Mouse (Mus musculus): ENCODE results near the gene Rnf39. TPM values are rescaled to one million over a fixed set of nuclear protein-coding genes. Genes with fewer than 3 reads are reported as not detected.
"Not testable (repeated sequence)": the region's sequence is repeated elsewhere in the genome, so short reads cannot be mapped to it uniquely, and the experiment has no call there.

Rnf39 gene
- total RNA-seq, 2 experiments from 2014 or later = 3.0 to 4.6 TPM

GRCm38 (mm10) chr17:36981845-36982244 lies 39.1 kb downstream of the Rnf39 start:
- DNase-seq (ENCODE audit: low spot score in 2 of 2) = no peak

- DNase-seq (ENCODE audit: low spot score in 2 of 2) = no peak
Measured at GRCm38 (mm10) chr17:36982253-36983155, 39.8 kb downstream of the Rnf39 start.

- DNase-seq (ENCODE audit: low spot score in 2 of 2) = no peak
Measured at GRCm38 (mm10) chr17:36988475-36988874, 45.8 kb downstream of the Rnf39 start.

DNA sequence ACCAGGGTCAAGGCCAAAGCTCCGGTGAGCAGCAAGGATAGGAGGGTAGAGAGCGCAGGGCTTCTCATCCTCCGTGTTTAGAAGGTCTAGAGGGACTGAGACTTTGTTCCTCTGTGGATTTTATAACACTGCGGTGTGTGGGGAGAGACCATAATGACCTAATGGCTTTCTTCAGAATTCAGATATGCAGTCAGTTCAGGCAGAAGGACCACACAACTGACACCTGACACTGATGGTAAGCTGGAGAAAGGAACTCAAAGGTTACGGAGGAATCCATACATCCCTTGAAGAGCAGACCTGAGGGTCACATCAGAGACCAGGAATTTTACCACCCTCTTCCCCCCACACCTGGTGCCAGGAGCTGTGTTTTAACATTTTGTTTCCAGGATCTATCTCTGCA lies 46.7 kb downstream of the Rnf39 start, which contains the start of gene H2-M5:
H2-M5 (minus strand) TSS at position 101 of the 400 bp plus-strand sequence.
- no peak for DNase-seq (ENCODE audit: low spot score in 2 of 2)

DNA sequence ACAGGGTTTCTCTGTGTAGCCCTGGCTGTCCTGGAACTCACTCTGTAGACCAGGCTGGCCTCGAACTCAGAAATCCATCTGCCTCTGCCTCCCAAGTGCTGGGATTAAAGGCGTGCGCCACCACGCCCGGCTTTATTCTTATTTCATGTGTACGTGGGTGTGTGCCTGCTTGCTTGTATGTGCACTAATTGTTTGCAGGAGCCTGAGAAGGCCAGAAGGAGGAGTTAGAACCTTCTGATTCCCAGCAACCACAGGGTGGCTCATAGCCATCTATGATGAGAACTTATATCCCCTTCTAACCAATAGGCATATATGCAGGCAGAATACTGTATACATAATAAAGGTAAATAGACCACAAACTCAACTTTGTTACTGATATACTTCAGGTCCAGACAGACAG lies 47.9 kb downstream of the Rnf39 start:
- not testable (repeated sequence) for DNase-seq (ENCODE audit: low spot score in 2 of 2)

GRCm38 (mm10) chr17:36992336-36993104 lies 49.8 kb downstream of the Rnf39 start:
- no peak for DNase-seq (ENCODE audit: low spot score in 2 of 2)

GRCm38 (mm10) chr17:36993770-36994325 lies 51.1 kb downstream of the Rnf39 start:
- no peak for DNase-seq (ENCODE audit: low spot score in 2 of 2)

DNA sequence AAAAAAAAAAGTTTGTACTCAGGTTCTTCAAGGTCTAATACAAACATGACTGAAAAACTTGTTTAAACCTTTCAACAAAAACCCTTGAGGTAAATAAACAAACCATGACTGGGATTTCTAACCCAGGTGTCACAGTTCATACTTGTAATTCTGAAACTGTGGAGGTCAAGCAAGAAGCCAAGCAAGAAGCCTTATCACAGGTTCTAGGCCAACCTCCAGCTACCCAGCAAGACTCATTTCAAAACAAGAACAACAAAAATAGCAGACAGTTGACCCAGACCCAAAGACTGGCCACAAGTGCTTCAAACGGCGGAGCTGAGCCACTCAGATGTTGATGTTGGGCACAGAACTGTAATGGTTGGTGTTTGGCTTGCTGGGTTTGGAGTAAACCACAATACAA lies 51.8 kb downstream of the Rnf39 start:
- no peak for DNase-seq (ENCODE audit: low spot score in 2 of 2)

GRCm38 (mm10) chr17:36995448-36995847 lies 52.7 kb downstream of the Rnf39 start:
- no peak for DNase-seq (ENCODE audit: low spot score in 2 of 2)

- DNase-seq (ENCODE audit: low spot score in 2 of 2) = peak; percentile 45 to 84
Measured at GRCm38 (mm10) chr17:36997033-36997735, 54.5 kb downstream of the Rnf39 start.

Other genes with a start within 250 kb of the Rnf39 start
- gene H2-M10.5, start 170.0 kb upstream of the Rnf39 start, total RNA-seq (2021) = not detected
- not detected for gene H2-M10.6, start 130.7 kb upstream of the Rnf39 start, total RNA-seq (2021)
- 10 to 100 TPM; 18.1 to 20.3 TPM for gene Trim26, start 105.8 kb upstream of the Rnf39 start, total RNA-seq (2021)
- not detected for gene Trim15, start 75.7 kb upstream of the Rnf39 start, total RNA-seq (2021)
- not detected for gene Trim10, start 73.3 kb upstream of the Rnf39 start, total RNA-seq (2021)
- not detected for gene Trim40, start 52.8 kb upstream of the Rnf39 start, total RNA-seq (2021)
- gene Trim31, start 44.8 kb upstream of the Rnf39 start, total RNA-seq (2021) = not detected
- gene Ppp1r11, start 8.8 kb downstream of the Rnf39 start, total RNA-seq (2021) = 100 to 1,000 TPM; 140 to 145 TPM
- gene Znrd1, start 15.6 kb downstream of the Rnf39 start, total RNA-seq (2021) = 10 to 100 TPM; 31.3 to 37.2 TPM
- 1 to 10 TPM; 5.6 to 7.2 TPM for gene Znrd1as, start 15.7 kb downstream of the Rnf39 start, total RNA-seq (2021)
- gene 2410137M14Rik, start 38.3 kb downstream of the Rnf39 start, total RNA-seq (2021) = not detected
- under 1 TPM; 0.87 to 0.96 TPM for gene H2-M5, start 46.6 kb downstream of the Rnf39 start, total RNA-seq (2021)
- gene Zfp57, start 58.2 kb downstream of the Rnf39 start, total RNA-seq (2021) = 1 to 10 TPM; 8.1 to 8.7 TPM
- gene Mog, start 80.5 kb downstream of the Rnf39 start, total RNA-seq (2021) = 10 to 100 TPM; 35.8 to 43.1 TPM
- 100 to 1,000 TPM; 683 to 686 TPM for gene Gabbr1, start 103.0 kb downstream of the Rnf39 start, total RNA-seq (2021)
- not detected for gene Olfr90, start 145.6 kb downstream of the Rnf39 start, total RNA-seq (2021)
- not detected for gene Olfr91, start 155.4 kb downstream of the Rnf39 start, total RNA-seq (2021)
- not detected for gene Olfr92, start 177.2 kb downstream of the Rnf39 start, total RNA-seq (2021)
- gene Olfr93, start 218.6 kb downstream of the Rnf39 start, total RNA-seq (2021) = not detected